Mouse (Mus musculus) thymus, adult 18-20 months (tissue): ENCODE measurements around the gene Rhd.

Experiments
- DNase-seq, 2 experiments: peaks; one replicate each; pipeline ENCODE4 v3.0.0; 2022; ENCODE audit warnings: mixed read lengths in 2 of 2

The Rhd gene

GRCm38 (mm10) chr4:134937240-134938176 is 73.2 kb downstream of the Rhd start:
- no peak for DNase-seq

GRCm38 (mm10) chr4:134939900-134940299 is 75.6 kb downstream of the Rhd start:
- DNase-seq = no peak

- DNase-seq = no peak
Observed at GRCm38 (mm10) chr4:134943758-134944538, 79.6 kb downstream of the Rhd start.
